Mouse (Mus musculus) heart, postnatal 14 days (tissue): Measurements from ENCODE around the gene Zfp653. TPM values are rescaled to one million over a fixed set of nuclear protein-coding genes. Genes with fewer than 3 reads are reported as not detected.

ENCODE experiments used
- DNase-seq, 2 experiments: peaks; one replicate each; pipeline ENCODE4 v3.0.0; 2021 to 2022
- intact Hi-C: fragments of 180-260 bp; cut with DNase I; formaldehyde crosslinking; loops from one replicate; pipeline ENCODE4 v1.15.1; 2025
- microRNA-seq, 2 experiments: library from miRNA; unstranded; fragments of <30 nt; microRNA quantifications; one replicate each; pipeline ENCODE4 v1.2.0; 2021 to 2022
- total RNA-seq, 2 experiments: library from RNA; stranded (reverse); gene quantifications; 2 replicates each; pipeline ENCODE4 v1.2.3; 2021

Gene Zfp653
- total RNA-seq, 2 experiments from 2014 or later, result 5.3 to 6.4 TPM

- intact Hi-C loops, result no loop called here
Observed at GRCm38 (mm10) chr9:22037826-22038225, 33.4 kb downstream of the Zfp653 start.

GRCm38 (mm10) chr9:22035300-22036044 lies 35.7 kb downstream of the Zfp653 start:
- DNase-seq, result no peak
- intact Hi-C loops, result no loop called here

More at GRCm38 (mm10) chr9:22037826-22038225, 33.4 kb downstream of the Zfp653 start:
- DNase-seq, result no peak

GRCm38 (mm10) chr9:22030386-22030785 lies 40.8 kb downstream of the Zfp653 start:
- no peak for DNase-seq
- intact Hi-C loops, result no loop called here

- DNase-seq, result no peak
- intact Hi-C loops, result no loop called here
Observed at GRCm38 (mm10) chr9:22028467-22028866, 42.7 kb downstream of the Zfp653 start.

GRCm38 (mm10) chr9:22024592-22024991 lies 46.6 kb downstream of the Zfp653 start:
- intact Hi-C loops, result no loop called here
- DNase-seq, result no peak

- intact Hi-C loops, result no loop called here
- no peak for DNase-seq
Observed at GRCm38 (mm10) chr9:22017208-22017825, 53.9 kb downstream of the Zfp653 start.

- intact Hi-C loops, result no loop called here
- DNase-seq, result no peak
Observed at GRCm38 (mm10) chr9:22016245-22016644, 54.9 kb downstream of the Zfp653 start.

GRCm38 (mm10) chr9:22012731-22013130 lies 58.4 kb downstream of the Zfp653 start:
- DNase-seq, result no peak
- intact Hi-C loops, result no loop called here

- DNase-seq, result no peak
- intact Hi-C loops, result no loop called here
Observed at GRCm38 (mm10) chr9:22011055-22011454, 60.1 kb downstream of the Zfp653 start.

Small RNA genes lying within 50 kb of the gene (microRNA-seq; reads per million reads assigned to microRNA genes)
- 0.48 to 0.54 reads per million in 2 experiments for gene Mir7084

Other genes with a start within 250 kb of the Zfp653 start
- gene Angptl8, start 235.9 kb downstream of the Zfp653 start, total RNA-seq, result not detected
- 10 to 100 TPM; 46.1 to 57.3 TPM for gene Dock6, start 218.7 kb downstream of the Zfp653 start, total RNA-seq
- gene Rab3d, start 153.2 kb downstream of the Zfp653 start, total RNA-seq, result 1 to 10 TPM; 8.2 to 9.7 TPM
- 1 to 10 TPM; 1.1 to 1.6 TPM for gene Ccdc159, start 143.9 kb downstream of the Zfp653 start, total RNA-seq
- gene Tmem205, start 143.8 kb downstream of the Zfp653 start, total RNA-seq, result 10 to 100 TPM; 22.7 to 27.6 TPM
- gene Plppr2, start 134.3 kb downstream of the Zfp653 start, total RNA-seq, result 1 to 10 TPM; 1.8 to 2.0 TPM
- gene Swsap1, start 115.6 kb downstream of the Zfp653 start, total RNA-seq, result 1 to 10 TPM; 6.1 to 7.0 TPM
- 1 to 10 TPM; 1.6 to 2.5 TPM for gene Epor, start 107.9 kb downstream of the Zfp653 start, total RNA-seq
- gene Rgl3, start 81.9 kb downstream of the Zfp653 start, total RNA-seq, result 1 to 10 TPM; 1.0 to 1.3 TPM
- gene Ccdc151, start 68.7 kb downstream of the Zfp653 start, total RNA-seq, result under 1 TPM in 1 of 2 experiments, not detected in 1; 0.17 TPM
- 10 to 100 TPM; 66.5 to 66.7 TPM for gene Prkcsh, start 68.6 kb downstream of the Zfp653 start, total RNA-seq
- gene Elavl3, start 19.4 kb downstream of the Zfp653 start, total RNA-seq, result 1 to 10 TPM in 1 of 2 experiments, under 1 TPM in 1; 0.12 to 1.1 TPM
- not detected for gene Gm49318, start 117 bp downstream of the Zfp653 start, total RNA-seq
- gene Ecsit, start 14.1 kb upstream of the Zfp653 start, total RNA-seq, result 10 to 100 TPM; 91.7 to 91.8 TPM
- 1 to 10 TPM; 5.4 to 9.5 TPM for gene Cnn1, start 27.8 kb upstream of the Zfp653 start, total RNA-seq
- 10 to 100 TPM; 39.5 to 41.5 TPM for gene Elof1, start 45.8 kb upstream of the Zfp653 start, total RNA-seq
- 1 to 10 TPM; 2.2 to 2.6 TPM for gene Acp5, start 64.3 kb upstream of the Zfp653 start, total RNA-seq
- 10 to 100 TPM; 42.8 to 44.2 TPM for gene Pigyl, start 85.5 kb upstream of the Zfp653 start, total RNA-seq
- gene Zfp872, start 116.7 kb upstream of the Zfp653 start, total RNA-seq, result under 1 TPM; 0.17 to 0.27 TPM
- 10 to 100 TPM; 40.2 to 40.8 TPM for gene Zfp809, start 154.3 kb upstream of the Zfp653 start, total RNA-seq
- gene Zfp599, start 188.5 kb upstream of the Zfp653 start, total RNA-seq, result 1 to 10 TPM in 1 of 2 experiments, under 1 TPM in 1; 0.60 to 1.0 TPM
- 1 to 10 TPM; 7.1 to 8.9 TPM for gene Zfp810, start 236.3 kb upstream of the Zfp653 start, total RNA-seq